Mouse (Mus musculus) regulatory T cell (primary cell): ENCODE measurements at regions not wholly inside any gene's neighbourhood (a gene's known extent, or its start where the extent isn't known, plus 50 kb on each side); places are given as distances from the start of the nearest gene placed in this dataset.

Source experiments
- in situ Hi-C: fragments of 300-600 bp; cut with MboI, MseI; formaldehyde crosslinking; loops from one replicate; pipeline ENCODE4 v1.15.1; 2025; ENCODE audit warnings: high pct_unique_total_duplicates

GRCm38 (mm10) chr13:116795041-116795440, 230.3 kb downstream of the Parp8 start:
- in situ Hi-C loops, result no loop called here

- in situ Hi-C loops, result no loop called here
Measured at GRCm38 (mm10) chr13:116781616-116782015, 243.7 kb downstream of the Parp8 start.

- in situ Hi-C loops, result no loop called here
Measured at GRCm38 (mm10) chr13:116765491-116765890, 259.8 kb downstream of the Parp8 start.

- in situ Hi-C loops, result no loop called here
Measured at GRCm38 (mm10) chr13:116759912-116760311, 265.4 kb downstream of the Parp8 start.

GRCm38 (mm10) chr13:116740825-116741224, 284.5 kb downstream of the Parp8 start:
- in situ Hi-C loops, result no loop called here

GRCm38 (mm10) chr13:116723361-116724153, 301.8 kb downstream of the Parp8 start:
- in situ Hi-C loops, result loop anchor here (25.0 kb wide), 1 partner anchor 1736 kb away; no protein-coding TSS in a partner anchor

GRCm38 (mm10) chr13:116714809-116715208, 310.5 kb downstream of the Parp8 start:
- in situ Hi-C loops, result loop anchor here (5.0 to 25.0 kb wide), 2 partner anchors 1483 to 1728 kb away; no protein-coding TSS in a partner anchor

- in situ Hi-C loops, result loop anchor here (5.0 to 25.0 kb wide), 2 partner anchors 1480 to 1725 kb away; no protein-coding TSS in a partner anchor
Measured at GRCm38 (mm10) chr13:116711866-116712593, 313.3 kb downstream of the Parp8 start.

GRCm38 (mm10) chr13:116711148-116711865, 314.0 kb downstream of the Parp8 start:
- in situ Hi-C loops, result loop anchor here (5.0 to 25.0 kb wide), 2 partner anchors 1479 to 1724 kb away; no protein-coding TSS in a partner anchor

- in situ Hi-C loops, result loop anchor here (5.0 to 25.0 kb wide), 2 partner anchors 1477 to 1722 kb away; no protein-coding TSS in a partner anchor
Measured at GRCm38 (mm10) chr13:116709671-116710070, 315.7 kb downstream of the Parp8 start.

GRCm38 (mm10) chr13:116708846-116709245, 316.5 kb downstream of the Parp8 start:
- in situ Hi-C loops, result loop anchor here (25.0 kb wide), 1 partner anchor 1722 kb away; no protein-coding TSS in a partner anchor

GRCm38 (mm10) chr13:116708456-116708780, 316.9 kb downstream of the Parp8 start:
- in situ Hi-C loops, result loop anchor here (25.0 kb wide), 1 partner anchor 1721 kb away; no protein-coding TSS in a partner anchor

- in situ Hi-C loops, result loop anchor here (25.0 kb wide), 1 partner anchor 1721 kb away; no protein-coding TSS in a partner anchor
Measured at GRCm38 (mm10) chr13:116707621-116708455, 317.5 kb downstream of the Parp8 start.

GRCm38 (mm10) chr13:116706401-116707330, 318.7 kb downstream of the Parp8 start:
- in situ Hi-C loops, result loop anchor here (25.0 kb wide), 1 partner anchor 1719 kb away; no protein-coding TSS in a partner anchor

- in situ Hi-C loops, result loop anchor here (25.0 kb wide), 1 partner anchor 1718 kb away; no protein-coding TSS in a partner anchor
Measured at GRCm38 (mm10) chr13:116705611-116706386, 319.5 kb downstream of the Parp8 start.

- in situ Hi-C loops, result no loop called here
Measured at GRCm38 (mm10) chr13:116688714-116689113, 336.6 kb downstream of the Parp8 start.
